Mouse (Mus musculus) layer of hippocampus, adult 9-10 months (tissue): ENCODE measurements around the gene Gm10401.

Experiments used
- DNase-seq: peaks from one replicate; pipeline ENCODE4 v3.0.0; 2022; ENCODE audit warnings: low spot score

The Gm10401 gene

DNA sequence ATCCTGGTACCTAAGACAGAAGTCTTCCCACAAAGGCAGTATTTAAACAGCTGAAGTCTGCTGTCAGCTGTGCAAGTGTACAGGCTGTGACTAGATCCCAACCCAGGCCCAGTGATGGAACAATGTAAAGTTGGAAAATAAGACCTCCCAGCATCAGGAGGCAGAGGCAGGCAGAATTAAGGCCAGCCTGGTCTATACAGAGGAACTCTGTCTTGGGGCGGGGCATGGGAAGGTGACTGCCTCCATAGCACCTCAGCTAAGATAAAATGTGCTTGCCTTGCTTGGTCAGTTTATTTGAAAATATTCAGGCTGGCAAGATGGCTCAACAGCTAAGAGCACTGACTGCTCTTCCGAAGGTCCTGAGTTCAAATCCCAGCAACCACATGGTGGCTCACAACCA lies 27.6 kb downstream of the Gm10401 start:
- no peak for DNase-seq

DNA sequence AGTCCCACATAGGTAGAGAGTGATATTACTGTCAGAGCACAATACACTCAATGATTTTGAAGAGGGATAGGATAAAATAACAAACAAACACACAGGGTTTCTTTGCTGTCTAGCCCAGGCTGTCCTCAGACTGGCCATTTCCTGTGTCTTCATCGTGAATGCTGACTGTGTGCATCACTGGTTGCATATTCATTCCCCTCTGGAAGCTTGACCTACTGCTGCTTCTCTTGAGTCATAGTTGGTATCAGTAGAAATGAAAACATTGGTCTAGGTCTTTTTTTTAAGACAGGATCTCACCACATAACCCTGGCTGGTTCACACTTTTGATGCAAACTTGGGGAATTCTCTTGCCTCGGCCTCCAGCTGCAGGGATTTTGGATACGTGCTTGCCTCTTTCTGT lies 28.5 kb downstream of the Gm10401 start:
- no peak for DNase-seq

DNA sequence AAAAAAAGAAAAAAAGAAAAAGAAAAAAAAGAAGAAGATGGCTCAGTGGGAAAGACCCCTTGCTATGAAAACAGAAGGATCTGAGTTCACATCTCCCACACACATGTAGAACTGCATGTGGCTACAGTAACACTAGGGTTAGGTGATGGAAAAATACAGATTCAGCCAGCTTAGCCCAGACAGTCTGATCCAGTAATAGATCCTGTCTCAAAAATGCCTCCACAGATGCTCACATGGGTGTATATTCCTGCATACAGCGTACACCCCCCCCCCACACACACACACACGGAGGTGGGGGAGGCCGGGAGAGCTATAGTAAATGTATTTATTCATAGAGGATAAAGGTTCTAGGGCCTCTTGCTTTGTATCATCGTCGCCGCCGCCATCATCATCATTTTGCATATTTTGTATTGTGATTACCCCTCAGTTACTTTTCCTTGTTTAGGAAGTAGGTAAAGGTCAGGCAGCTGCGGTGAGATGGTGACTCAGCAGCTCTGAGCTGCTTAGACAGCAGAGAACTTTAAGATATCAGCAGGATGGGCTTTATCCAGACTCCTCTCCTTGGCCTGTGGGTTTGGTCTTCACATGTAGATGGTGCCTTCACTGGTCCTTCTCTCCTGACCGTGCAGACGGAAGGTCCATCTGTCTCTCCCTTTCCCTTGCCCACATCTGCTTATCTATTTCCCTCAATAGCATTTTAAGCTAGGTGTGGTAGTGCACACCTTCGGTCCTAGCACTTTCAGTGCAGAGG lies 29.2 kb downstream of the Gm10401 start:
- no peak for DNase-seq

DNA sequence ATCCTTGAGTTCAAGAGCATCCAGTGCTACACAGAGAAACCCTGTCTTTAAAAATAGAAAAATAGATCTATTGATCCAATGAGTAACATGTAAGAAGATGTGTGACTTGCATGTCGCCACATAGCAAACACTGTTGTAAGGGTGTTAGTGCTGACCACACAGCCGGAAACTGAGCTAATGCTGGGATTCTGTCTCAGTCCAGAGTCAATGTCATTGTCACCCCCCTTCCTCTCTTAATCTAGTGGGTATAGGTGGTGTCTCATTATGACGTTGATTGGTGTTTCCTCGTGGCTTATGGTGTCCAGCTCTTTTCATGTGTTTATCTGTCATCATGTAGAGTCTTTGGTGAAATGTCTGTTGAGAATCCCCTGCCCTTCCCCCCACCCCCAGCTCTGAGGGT lies 31.9 kb downstream of the Gm10401 start:
- DNase-seq: no peak

DNA sequence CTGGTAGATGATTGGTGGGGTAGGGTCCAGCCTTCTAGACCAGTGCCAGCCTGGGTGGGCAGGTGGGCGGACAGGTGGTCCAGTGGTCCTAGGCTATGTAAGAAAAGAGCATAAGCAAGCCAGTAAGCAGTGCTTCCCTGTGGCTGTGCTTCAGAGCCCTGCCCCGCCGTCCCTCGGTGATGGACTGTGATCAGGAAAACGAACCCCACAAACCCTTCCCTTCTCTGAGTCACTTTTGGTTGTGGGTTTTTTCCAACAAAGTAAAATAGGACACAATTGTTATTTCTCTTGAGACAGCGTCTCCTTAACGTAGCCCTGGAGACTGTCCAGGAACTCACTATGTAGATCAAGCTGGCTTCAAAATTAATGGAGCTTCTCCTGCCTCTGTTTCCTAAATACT lies 34.7 kb downstream of the Gm10401 start:
- DNase-seq: no peak

DNA sequence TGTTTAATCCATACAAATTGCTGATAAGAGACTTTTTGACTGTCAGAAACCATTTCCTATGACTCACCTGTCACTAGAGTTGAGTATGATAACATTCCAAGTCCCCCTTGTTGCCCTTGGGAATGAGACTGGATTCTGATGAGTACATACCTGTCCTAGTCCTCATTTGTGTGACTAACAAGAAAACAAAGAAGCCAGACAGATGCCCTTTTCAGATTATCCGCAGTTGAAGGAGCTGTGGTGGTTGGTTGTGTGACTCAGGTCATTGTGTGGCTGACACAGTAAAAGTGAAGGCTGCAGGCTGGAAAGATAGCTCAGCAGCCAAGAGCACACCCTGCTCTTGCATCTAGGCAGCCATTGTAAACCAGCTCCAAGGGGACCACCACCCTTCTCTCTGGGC lies 35.5 kb downstream of the Gm10401 start:
- no peak for DNase-seq

DNA sequence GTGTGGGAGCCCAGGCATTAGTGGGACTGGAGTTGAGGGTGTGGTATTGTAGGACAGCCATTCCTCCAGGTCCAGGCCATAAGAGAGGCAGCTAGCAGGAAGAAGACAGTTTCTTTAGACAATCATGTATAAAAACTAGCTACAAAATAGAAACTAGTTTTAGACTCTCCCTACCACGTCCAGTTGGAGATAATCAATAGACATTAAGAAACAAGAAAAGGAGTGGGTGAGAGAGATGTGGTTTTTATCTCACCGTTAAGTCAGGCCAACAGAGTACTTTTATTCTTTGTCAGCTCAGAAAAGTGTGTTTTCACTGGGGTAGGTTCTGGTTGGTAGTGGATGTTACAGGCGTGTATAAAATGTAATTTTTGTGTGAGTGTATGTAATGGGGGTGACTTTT lies 37.1 kb downstream of the Gm10401 start:
- DNase-seq: no peak

DNA sequence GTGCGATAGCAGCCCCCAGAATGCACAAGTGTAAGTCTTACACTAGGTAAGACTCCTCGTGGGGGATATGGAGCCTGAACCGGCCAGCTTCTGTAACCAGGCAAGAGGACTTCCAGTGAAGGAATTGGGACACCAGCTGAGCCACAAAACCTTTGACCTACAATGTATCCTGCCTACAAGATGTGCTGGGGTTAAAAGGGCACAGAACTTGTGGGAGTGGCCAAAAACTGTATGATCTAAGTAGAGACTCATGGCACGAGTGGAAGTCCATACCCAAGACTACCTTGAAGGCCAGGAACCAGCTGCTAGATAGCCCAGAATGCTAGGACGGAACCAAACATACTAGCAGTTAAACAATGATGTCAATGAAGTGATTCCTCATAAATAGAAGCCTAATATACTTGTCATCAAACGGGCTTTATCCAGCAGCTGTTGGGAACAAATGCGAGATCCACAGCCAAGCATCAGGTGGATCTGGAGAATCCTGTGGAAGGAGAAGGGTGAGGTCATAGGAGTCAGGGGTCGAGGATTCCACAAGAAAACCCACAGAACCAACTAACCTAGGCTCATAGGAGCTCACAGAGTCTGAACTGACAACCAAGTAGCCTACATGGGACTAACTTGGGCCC lies 37.9 kb downstream of the Gm10401 start:
- DNase-seq: no peak

DNA sequence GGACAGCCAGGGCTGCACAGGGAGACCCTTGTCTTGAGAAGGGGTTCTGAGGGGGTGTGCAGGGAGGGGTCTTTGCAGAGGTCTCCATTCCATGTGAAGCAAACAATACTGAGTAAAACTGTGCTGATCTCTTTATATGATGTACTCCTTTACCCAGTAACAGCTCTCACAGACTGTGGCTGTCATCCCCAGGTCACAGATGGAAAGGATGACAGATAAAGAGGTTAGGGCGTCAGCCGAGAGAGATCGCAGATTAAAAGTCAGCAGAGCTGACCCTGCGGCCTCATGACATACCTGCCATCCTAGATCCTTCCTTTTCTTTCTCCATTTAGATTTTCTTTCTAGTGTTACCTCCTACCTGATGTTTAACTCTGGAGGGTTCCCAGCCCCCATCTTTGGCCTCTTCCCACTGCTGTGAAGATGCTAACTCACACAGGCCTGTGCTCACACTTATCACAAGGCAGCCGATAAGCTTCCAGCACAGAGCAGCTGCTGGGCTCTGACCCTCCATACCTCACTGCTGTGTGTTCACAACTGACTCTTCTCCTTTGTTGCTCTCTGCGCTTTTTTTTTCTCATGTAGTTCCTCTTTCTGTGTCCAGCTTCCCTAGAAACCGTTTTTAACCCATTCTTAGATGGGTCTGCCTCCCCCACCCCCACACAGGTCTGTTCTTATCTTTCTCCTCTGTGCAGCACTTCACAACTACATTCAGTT lies 39.4 kb downstream of the Gm10401 start:
- no peak for DNase-seq

DNA sequence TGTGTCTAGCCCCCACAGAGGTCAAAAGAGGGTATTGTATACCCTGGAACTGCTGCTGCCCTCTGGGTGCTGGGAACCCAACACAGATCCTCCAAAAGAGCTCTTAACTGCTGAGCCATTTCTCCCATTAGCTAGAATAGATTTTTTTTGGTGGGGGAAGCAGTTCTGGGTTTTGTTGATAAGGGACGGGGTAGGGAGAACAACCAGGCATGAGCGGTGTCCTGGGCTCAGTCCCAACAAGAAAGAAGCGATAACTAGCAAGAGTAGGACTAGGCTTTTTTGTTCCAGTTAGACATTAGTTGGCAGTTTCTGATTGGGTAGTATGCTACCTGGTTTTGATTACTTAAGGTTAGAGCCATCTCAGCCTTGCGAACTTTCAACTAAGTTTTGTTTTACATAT lies 40.9 kb downstream of the Gm10401 start:
- DNase-seq: no peak

DNA sequence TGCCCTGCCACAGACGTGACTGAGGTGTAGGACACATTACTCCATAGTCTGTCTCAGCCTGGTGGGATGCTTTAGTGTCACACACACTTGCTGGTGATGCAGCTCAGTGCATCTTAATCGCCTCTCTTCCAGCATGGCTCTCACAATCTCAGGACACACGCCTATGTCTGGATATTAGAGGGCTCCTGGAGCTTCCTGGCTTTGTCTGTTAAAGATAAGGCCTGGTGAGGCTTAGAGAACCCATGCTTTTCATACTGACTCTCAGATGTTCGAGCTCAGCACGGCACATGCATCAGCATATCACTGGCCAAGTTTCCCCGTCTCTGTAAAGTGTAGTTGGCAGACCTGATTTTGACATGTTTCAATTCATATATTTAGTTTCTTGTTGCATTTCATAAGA lies 42.7 kb downstream of the Gm10401 start:
- no peak for DNase-seq

DNA sequence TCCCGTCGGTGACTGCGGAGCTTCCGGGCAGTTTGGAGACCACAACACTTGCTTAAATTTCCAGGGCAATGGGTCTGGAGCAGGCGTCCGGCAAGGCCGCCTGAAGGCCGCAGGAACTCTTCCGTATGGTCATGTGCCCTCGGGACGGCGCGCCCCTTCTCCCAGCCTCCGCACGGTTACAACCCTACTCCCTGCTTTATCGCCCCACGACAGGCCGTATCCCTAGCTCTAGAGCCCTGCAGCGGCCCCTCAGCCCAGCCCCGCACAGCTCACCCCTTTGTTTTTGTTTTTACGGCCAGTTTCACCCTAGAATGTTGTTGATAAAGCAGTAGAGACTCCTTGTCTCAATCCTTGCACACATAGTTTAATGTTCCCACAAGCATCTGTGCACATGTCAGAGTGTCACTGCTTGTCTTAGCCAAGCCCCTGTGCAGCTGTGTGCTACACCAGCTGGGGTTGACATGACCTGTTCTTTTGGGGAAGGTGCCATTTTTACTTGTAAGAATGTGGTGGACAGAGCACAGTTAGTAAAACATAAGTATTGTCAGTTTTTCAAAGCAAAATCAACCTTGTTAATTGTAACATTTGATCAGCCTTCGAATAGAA lies 44.2 kb downstream of the Gm10401 start:
- DNase-seq: no peak

DNA sequence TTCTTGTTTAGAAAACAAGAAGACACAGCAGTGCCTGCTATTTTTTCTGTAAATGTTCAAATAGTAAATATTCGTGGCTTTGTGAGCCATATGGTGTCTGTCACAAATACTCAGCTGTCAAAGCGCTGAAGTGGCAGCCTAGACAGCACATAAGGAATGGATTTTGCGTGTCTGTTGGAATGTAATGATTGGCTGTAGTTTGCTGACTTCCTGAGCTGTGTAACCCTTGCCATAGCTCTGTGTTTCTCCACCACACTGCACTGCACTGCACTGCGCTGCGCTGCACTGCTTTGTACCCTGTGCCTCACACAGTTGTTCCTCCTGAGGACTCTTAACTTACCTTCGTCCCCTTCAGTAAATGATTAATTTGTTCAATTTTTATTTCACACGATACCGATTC lies 45.5 kb downstream of the Gm10401 start:
- DNase-seq: no peak

DNA sequence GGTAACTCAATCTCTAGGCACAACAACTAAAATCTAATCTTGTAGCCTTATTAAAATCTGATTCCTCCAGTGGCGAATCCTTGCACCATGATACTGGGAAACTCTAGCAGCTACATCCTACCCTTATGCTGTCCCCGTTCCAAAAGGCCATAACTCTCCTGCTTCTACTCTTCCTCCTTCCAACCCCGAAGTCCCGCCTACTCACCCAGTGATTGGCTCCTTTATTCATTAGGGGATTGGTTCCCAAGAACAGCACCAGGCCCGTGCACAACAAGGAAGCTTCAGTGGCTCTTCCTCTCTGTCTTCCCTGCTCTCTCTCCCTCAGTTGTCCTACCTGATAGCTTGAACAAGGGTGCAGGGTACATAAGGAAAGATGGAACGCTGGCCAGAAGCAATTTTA lies 47.3 kb downstream of the Gm10401 start:
- DNase-seq: no peak

DNA sequence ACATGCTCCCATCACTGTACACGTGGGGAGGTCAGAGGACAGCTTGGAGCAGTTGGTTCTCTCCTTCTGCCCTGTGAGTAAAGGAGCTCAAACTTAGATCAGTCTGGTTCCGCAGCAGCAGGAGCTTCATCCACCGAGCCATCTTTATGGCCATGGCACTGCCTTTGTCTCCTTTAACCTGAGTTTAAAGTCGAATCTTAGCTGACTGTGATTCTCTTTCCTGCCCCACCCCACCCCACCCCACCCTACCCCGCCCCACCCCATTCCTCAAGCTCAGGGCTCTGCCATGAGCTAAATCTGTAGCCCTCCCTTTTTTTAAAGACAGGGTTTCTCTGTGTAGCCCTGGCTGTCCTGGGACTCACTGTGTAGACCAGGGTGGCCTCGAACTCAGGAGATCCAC lies 48.4 kb downstream of the Gm10401 start:
- DNase-seq: no peak
